Mouse (Mus musculus) kidney, adult 9 months (tissue): ENCODE data around the gene Dmbx1.
A peak's percentile ranks its signal among the peaks of the same experiment; 100 is the strongest.

ENCODE experiments used
- DNase-seq: peaks from one replicate; pipeline ENCODE4 v3.0.0; 2022

Dmbx1 gene

GRCm38 (mm10) chr4:115939295-115940102 lies at the start of gene Dmbx1:
Gene Dmbx1 (minus strand): TSS chr4:115939926.
- DNase-seq: no peak

GRCm38 (mm10) chr4:115989382-115989781 lies 49.7 kb upstream of the Dmbx1 start:
- DNase-seq: no peak

DNA sequence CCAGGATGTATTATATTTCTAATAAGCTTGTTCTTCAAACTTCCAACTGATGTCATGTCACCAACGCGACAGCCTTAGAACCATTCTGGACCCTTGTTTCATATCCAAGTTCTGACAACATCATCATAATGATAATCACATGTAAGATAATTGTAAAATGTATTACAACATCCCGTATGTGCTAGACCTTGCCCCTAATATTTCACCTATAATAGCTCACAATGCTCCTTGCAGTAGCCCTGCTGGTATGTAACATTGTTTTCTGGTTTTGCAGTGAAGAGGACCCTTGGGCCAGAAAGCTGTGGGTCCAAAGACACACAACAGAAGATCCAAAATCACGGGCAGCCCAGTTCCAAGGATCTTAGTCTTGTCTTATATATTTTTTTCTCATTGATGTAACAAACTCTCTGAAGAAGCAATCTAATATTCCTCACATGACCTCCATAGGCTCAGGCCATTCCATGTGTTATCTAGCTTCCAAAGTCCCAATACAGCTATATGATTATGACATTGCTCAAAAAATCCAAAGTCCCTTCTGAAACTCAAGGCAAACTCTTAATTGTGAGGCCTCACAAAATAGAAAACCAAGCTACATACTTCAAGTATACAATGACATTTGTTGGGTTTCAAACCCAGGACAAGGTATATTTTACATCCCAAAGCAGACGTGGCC lies 48.3 kb upstream of the Dmbx1 start:
- DNase-seq: no peak

GRCm38 (mm10) chr4:115987436-115987835 lies 47.7 kb upstream of the Dmbx1 start:
- no peak for DNase-seq

DNA sequence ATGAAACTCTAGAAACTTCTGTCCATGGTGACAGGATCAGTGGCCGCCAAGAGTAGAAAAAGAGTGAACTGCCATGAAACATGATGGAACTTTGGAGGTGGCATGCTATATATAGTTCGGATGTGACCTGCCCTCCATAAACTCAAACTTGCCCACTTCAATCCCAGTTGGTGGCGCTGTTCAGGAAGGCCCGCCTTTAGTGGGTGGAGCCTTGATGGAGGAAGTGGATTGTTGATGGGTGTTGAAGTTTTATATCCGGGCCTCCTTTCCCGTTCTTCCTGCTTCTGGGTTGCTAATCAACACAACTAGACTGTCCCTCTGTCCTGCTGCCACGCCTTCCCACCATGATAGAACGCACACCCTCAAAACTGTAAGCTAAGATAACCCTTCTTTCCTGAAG lies 45.2 kb upstream of the Dmbx1 start:
- DNase-seq: peak; percentile 22

DNA sequence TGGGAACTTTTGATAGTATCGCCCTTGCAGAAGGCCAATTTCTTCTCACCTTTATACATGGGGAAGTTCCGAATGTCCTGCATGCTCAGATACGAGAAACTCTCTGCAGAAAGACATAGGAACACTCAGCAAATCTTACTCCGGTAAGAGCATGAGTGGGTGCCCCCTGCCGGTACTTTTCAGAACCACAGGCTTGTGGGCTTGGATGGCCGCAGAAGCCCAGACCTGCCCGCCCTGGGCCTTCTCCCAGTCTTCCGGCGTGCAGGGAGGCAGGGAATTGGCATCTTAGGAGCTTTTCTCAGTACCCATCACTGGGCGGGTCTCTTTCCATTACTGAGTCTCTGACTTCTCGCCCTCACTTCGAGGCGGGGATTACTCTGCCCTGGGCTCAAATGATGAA lies 44.4 kb upstream of the Dmbx1 start:
- peak; percentile 89 for DNase-seq

DNA sequence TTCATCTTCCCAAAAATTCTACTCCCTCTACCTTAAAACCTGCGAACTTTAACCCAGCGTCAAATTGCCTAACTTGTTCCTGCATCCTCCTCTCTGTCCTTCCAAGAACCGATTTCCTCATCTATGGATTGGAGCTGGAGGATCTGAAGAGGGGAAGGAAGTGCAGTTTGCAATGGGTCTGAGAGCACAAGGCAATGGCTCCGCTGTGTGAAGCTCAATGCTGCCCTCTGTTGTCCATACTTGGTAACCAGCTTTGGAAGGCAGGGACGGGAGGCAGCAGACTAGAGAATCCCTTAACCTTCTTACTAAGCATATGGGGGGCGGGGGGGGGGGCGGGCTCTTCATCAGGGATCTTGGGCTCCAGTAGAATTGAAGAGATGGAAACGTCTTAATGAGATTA lies 41.0 kb upstream of the Dmbx1 start:
- peak; percentile 72 for DNase-seq

DNA sequence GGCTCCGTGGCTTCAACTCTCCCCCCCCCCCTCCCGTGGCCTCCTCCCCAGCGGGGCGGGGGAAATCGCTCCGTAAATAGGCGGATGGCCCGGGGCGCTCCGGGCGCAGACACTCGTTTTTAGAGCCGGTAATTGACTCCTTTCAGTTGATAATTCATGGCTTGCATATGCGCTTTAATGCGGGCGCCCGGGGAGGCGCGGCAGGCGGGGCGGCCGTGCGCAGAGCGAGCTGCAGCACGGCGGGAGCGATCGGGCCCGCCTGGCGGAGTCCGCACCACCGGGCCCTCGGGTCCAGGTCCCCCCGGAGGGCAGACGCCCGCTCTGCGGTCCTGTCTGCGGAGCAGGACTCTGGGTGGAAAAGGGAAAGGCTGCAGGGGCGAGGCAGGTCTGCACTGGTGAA lies 39.7 kb upstream of the Dmbx1 start:
- DNase-seq: no peak

- no peak for DNase-seq
Measured at GRCm38 (mm10) chr4:115978911-115979310, 39.2 kb upstream of the Dmbx1 start.

- no peak for DNase-seq
Measured at GRCm38 (mm10) chr4:115972543-115972942, 32.8 kb upstream of the Dmbx1 start.

DNA sequence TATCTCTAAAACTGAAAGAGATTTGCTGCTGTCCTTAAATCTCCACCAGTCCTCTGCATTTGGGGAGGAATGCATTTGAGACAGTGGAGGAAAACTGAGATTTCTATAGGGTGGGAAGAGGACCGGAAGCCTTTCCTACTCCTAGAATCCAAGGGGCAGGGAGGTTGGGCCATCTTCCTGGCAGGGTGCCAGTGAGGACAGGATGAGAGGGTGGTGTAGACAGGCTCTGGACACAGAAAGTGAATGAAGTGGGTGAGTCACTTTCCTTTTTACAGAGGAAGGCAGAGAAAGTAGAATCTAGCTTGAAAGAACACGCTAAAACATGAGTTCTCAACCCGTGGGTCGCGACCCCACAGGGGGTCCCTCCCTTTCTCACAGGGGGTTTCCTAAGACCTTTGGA lies 24.7 kb upstream of the Dmbx1 start:
- no peak for DNase-seq

DNA sequence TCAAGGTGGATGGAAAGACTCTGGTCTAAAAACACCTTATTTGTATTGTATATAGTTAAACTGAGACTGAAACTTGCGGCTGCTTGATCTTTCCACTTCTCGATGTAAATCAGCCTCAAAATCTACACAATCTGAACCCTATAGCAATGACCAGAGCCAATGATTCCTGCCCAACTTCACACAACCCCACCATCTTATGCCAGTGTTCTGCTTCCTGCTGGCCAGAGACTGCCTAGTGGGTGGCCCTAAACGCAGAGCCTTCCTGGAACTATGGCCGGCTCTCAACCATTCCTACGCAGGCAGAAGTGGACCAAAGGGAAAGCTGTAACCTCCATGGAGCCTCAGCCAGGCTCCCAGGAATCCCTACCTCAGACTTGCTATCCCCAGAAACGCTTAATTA lies 24.0 kb upstream of the Dmbx1 start:
- DNase-seq: no peak

DNA sequence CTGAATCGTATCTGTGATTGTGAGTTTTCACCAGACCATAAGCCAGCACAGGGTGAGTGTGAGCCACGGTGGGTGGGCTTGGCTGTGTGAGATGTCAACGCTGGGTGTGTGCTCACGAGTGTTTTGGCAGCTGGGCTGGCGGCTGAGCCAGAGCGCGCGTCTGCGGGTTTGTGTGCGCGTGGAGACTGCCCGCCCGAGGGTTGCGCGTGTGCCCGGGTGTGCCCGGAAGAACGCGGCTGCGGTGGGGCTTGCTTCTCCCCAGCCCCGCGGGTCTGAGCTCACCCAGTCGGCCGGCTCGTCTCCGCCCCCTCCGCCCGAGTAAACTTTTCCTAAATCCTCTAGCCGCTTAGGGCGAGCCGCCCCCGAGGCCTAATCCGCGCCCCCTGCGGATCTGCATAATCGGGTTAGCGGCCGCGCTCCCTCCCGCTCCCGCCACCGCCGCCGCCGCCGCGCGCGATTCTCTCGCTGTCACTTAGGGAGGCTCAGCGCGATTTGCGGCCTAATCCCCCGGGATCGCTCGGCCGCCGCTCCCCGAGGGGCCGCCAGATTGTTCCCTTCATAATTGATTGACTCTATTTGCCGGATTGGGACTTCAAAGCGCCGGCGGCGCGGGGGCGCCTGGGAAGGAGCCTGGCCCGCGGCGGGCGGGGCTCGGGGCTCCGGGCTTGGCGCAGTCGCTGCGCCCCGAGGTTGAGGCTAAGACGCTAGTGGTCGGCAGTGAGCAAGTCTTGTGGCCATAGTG lies 23.1 kb upstream of the Dmbx1 start:
- peak; percentile 11 for DNase-seq

GRCm38 (mm10) chr4:115961991-115962390 lies 22.3 kb upstream of the Dmbx1 start:
- no peak for DNase-seq

DNA sequence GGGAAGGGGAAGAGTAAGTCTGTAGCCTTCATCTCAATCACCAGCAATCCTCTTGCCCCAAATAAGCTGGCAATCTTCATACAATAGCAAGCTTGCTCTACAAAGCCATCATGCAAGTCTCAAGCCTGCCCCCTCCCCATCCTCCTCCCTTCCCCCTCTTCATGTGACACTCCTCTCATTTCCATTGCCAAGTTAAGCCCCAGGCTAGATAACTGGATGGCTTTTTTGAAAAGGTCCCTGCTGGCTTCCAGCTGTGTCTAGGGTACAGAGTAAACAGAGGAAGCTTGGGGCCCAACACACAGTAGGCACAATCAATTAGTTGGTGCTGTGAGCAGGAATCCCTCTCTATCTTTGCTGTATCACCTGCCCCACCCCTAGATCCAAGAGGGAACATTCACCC lies 19.8 kb upstream of the Dmbx1 start:
- DNase-seq: no peak

DNA sequence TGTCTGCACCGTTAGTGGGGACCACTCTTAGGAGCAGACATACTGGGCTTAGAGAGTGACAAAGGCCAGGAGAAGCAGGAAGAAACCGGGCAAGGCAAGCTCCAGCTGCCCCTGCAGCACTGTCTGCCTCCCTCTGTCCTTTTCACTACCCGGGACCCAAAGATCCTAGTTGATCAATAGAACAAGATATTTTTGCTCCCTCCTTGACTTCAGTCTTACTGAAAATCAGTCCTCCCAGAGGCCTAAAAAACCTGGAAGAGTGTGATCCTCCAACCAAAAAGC lies 15.7 kb upstream of the Dmbx1 start:
- no peak for DNase-seq

GRCm38 (mm10) chr4:115954656-115955493 lies 15.1 kb upstream of the Dmbx1 start:
- no peak for DNase-seq

DNA sequence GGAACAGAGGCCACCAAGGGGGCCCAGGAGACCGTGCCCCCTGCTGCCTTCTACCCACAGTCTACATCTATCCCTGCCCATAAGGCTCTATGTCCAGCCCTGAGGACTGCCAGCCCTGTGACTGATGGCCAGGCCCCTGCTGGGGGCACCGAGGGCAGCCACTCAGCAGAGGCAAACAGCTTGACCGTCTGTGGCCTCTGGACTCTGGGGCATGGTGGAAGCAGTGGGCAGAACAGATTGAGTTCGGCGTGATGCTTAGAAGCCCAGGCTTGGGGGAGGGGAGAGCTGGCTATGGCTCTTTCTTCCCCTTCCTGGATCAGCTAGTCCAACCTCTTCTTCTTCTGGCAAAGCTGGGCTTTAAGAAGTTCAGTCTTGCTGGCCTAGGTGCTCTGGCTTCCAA lies 13.8 kb upstream of the Dmbx1 start:
- DNase-seq: peak; percentile 72

GRCm38 (mm10) chr4:115952758-115953157 lies 13.0 kb upstream of the Dmbx1 start:
- peak; percentile 63 for DNase-seq

DNA sequence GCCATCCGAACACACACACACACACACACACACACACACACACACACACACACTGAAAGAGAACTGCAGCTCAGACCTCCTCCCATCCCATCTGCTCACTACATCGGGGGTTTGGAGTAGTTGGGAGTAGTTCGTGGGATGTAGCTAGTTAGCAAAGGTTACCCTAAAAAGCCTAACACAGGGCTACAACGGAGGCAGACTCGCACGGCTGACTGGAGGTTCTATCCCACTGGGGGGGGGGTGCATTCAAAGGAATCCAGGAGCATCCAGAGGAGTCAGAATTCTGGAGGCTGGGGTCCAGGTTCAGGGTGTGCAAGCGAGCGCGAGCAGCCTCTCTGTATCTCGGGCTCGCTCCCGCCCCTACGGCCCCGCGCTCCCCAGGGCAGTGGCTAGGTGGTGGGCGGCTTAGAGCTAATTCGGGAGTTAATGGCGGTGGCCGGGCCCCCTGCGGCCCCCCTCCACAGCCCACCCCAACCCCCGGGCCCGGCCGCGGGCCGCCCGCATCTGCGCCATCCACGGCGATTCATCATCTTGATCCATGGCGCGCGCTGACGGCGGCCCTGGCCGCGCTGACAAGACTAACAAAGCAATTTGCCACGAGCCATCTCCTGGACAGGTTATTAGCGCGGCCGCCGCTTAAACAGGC lies 4.1 kb upstream of the Dmbx1 start:
- no peak for DNase-seq

DNA sequence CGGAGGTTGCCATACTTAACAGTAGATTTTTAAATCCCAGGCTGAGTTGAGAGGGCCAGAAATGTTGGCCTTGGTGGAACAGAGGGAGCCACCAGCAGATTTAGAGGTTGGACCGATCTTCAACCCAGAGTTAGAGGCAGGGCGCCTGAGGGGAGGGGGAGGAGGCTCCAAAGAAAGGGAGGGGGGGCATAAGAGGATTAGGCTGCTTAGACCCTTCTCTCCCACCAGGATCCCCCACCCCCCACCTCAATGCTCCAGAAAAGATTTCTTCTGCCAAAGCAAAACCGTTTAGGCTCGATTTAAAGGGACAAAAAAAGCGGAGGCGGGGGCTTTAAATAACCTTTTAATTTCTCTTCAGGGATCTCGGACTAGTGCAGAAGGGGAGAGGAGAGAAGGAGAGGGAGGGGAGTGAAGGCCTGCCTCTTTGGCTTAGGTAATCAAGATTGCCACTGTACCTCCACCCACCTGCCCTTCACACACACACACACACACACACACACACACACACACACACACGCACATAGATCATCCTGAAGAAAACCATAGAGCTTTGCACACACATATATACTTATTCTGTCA lies 1.6 kb upstream of the Dmbx1 start:
- no peak for DNase-seq

- DNase-seq: no peak
Measured at GRCm38 (mm10) chr4:115940681-115941080, 955 bp upstream of the Dmbx1 start.
